Comparison of ENCODE assay signal across 8 mouse cellular contexts in the genomic region with DNA sequence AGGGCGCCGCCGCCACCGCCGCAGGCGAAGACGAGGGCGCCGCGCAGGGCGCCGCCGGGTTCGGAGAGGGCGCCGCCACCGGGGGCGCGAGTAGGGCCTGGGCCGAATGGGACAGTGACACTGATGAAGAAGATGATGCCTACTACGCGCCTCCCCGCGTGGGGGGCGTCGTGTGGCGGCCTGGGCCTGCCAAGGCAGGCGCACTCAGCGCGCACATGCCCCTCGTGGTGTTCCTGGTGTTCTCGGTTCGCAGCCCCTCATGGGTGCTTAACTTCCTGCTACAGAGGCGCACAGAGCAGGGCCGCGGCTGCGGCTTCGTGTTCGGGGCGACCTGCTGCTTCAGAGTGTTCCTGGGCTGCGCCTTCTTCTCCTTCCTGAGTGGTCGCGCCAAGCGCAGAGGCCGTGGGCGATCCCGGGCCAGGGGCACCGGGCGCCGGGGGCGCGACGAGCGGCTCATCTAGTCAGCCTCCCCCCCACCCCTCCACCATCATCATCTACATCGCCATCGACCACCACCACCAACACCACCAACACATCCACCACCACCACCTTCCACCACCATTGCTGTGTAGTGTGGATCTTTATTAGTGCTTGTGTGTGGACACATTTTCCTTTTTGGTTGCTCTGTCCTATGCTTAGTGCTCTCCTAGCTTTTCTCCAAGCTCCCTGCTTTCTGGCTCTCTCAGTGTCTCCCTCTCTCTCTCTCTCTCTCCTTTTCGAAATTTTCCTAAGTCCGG. TPM values are rescaled to one million over a fixed set of nuclear protein-coding genes. Genes with fewer than 3 reads are reported as not detected.
A peak's percentile ranks its signal among the peaks of the same experiment; 100 is the strongest.
DNase-seq lines count a peak whose midpoint lies in the region; ATAC-seq and TF ChIP-seq lines count a peak whose summit lies in the region.

No protein-coding gene starts in this region.

- H3K9me3 ChIP-seq in heart, postnatal 0 days (replicated peaks; ENCODE audit: control insufficient read depth, low read length) = no peaks in the 10 kb centered on the region
- 0 out of 2 replicates have a peak, but pooled peaks cover 12% of the 10 kb centered on the region for H3K9me3 ChIP-seq in limb, embryonic 12.5 days
- H3K9me3 ChIP-seq in midbrain, embryonic 16.5 days (replicated peaks; ENCODE audit: control insufficient read depth, low read length, poor library complexity, severe bottlenecking) = no peaks in the 10 kb centered on the region; the same call in 1 of the 2 replicates

- WGBS in heart, postnatal 0 days = 43% methylated on average over 51 of the region's 58 CpGs
- 49% methylated on average over 54 of the region's 58 CpGs for WGBS in limb, embryonic 12.5 days
- 29% methylated on average over 42 of the region's 58 CpGs for WGBS in midbrain, embryonic 16.5 days

- peaks cover 21% of the 10 kb centered on the region for H3K4me1 ChIP-seq in heart, postnatal 0 days (ENCODE audit: control insufficient read depth, insufficient read depth)
- H3K4me1 ChIP-seq in limb, embryonic 12.5 days (replicated peaks) = peaks cover 42% of the 10 kb centered on the region
- H3K4me1 ChIP-seq in midbrain, embryonic 16.5 days (ENCODE audit: control insufficient read depth, insufficient read depth, low read length) = peaks cover 42% of the 10 kb centered on the region

- DNase-seq in adrenal gland, adult 18-20 months (ENCODE audit: low spot score in 2 of 2) = peak; percentile 39 to 51
- DNase-seq in adrenal gland, adult 8-10 months = no peak
- peak; percentile 35 to 39 for DNase-seq in CD8-positive naive resting alpha-beta T cell, adult 2 months (ENCODE audit: low read depth in 2 of 2, low spot score in 2 of 2)
- peak; percentile 53 for DNase-seq in cerebellum, adult 9-10 months
- DNase-seq in heart, postnatal 0 days (ENCODE audit: low spot score) = no peak
- peak; percentile 39 to 56 for DNase-seq in thymus, postnatal 10 days (ENCODE audit: low spot score in 2 of 2)

- no peaks in the 10 kb centered on the region for H3K36me3 ChIP-seq in heart, postnatal 0 days (replicated peaks; ENCODE audit: control insufficient read depth, insufficient read depth, low read length)
- H3K36me3 ChIP-seq in limb, embryonic 12.5 days = peaks cover 12% of the 10 kb centered on the region; the same call in 1 of the 2 replicates
- no peaks in the 10 kb centered on the region for H3K36me3 ChIP-seq in midbrain, embryonic 16.5 days (ENCODE audit: control insufficient read depth, insufficient read depth, low read length)

- peak overlapping the region; percentile 78 for H3K4me2 ChIP-seq in heart, postnatal 0 days (ENCODE audit: low read depth, low read length)
- peak overlapping the region; percentile 69 for H3K4me2 ChIP-seq in limb, embryonic 12.5 days
- H3K4me2 ChIP-seq in midbrain, embryonic 16.5 days (ENCODE audit: low read length) = peak overlapping the region; percentile 83

- no peak; the same call in 1 of the 2 replicates for TF ChIP-seq CTCF in heart, postnatal 0 days (IDR thresholded peaks at IDR 0.05; ENCODE audit: low read depth)

- H3K27ac ChIP-seq in heart, postnatal 0 days (ENCODE audit: low read depth) = peak overlapping the region; percentile 100
- H3K27ac ChIP-seq in limb, embryonic 12.5 days = peak overlapping the region; percentile 100
- peak overlapping the region; percentile 99 for H3K27ac ChIP-seq in midbrain, embryonic 16.5 days (ENCODE audit: low read length)

- no peak for ATAC-seq in heart, postnatal 0 days (ENCODE audit: insufficient read depth, low read depth)
- peak; percentile 65 for ATAC-seq in limb, embryonic 12.5 days (ENCODE audit: insufficient number of reproducible peaks, insufficient read depth, low FRiP score, low TSS enrichment, low read depth)
- ATAC-seq in midbrain, embryonic 16.5 days = peak; percentile 65

- H3K4me3 ChIP-seq in heart, postnatal 0 days (ENCODE audit: low read depth, low read length) = peak overlapping the region; percentile 100
- H3K4me3 ChIP-seq in limb, embryonic 12.5 days (replicated peaks) = peak overlapping the region; percentile 98
- peak overlapping the region; percentile 98 for H3K4me3 ChIP-seq in midbrain, embryonic 16.5 days (ENCODE audit: low read depth, low read length)

- peak overlapping the region; percentile 100 for H3K9ac ChIP-seq in heart, postnatal 0 days (replicated peaks; ENCODE audit: low read depth, low read length)
- H3K9ac ChIP-seq in limb, embryonic 12.5 days (replicated peaks) = peak overlapping the region; percentile 100
- peak overlapping the region; percentile 100 for H3K9ac ChIP-seq in midbrain, embryonic 16.5 days (ENCODE audit: low read depth, low read length)

- TF ChIP-seq EP300 in heart, postnatal 0 days (IDR thresholded peaks at IDR 0.05; ENCODE audit: low read depth) = no peak

- H3K27me3 ChIP-seq in heart, postnatal 0 days (ENCODE audit: control insufficient read depth, insufficient read depth, low read length) = no peaks in the 10 kb centered on the region
- no peaks in the 10 kb centered on the region for H3K27me3 ChIP-seq in limb, embryonic 12.5 days
- H3K27me3 ChIP-seq in midbrain, embryonic 16.5 days (ENCODE audit: control insufficient read depth, insufficient read depth, low read depth, low read length) = no peaks in the 10 kb centered on the region

RNA-seq across cellular contexts. Expression of a gene that starts 17.4 kb away (rescaled TPM):
- total RNA-seq in adrenal gland, adult 18-20 months (2021) = 1 to 10 TPM; 1.3 to 1.7 TPM
- total RNA-seq in adrenal gland, adult 8-10 months (2022) = 1 to 10 TPM; 1.6 to 2.7 (median 2.3) TPM
- total RNA-seq in heart, postnatal 0 days (2014; rRNA removed; ENCODE audit: low replicate concordance) = not detected in 2 replicates
- polyA plus RNA-seq in heart, postnatal 0 days (2015; fragmentation: Nextera tagmentation; extraction: Ambion mirVana) = 11.3 and 15.8 TPM in 2 replicates
- polyA plus RNA-seq in limb, embryonic 12.5 days (2016; fragmentation: Nextera tagmentation; extraction: Ambion mirVana) = 19.9 and 22.9 TPM in 2 replicates
- 11.1 and 15.0 TPM in 2 replicates for polyA plus RNA-seq in midbrain, embryonic 16.5 days (2015; fragmentation: Nextera tagmentation; extraction: Ambion mirVana)

RNA-seq across cellular contexts. Expression of a gene that starts 45.0 kb away (rescaled TPM):
- 1,000 to 10,000 TPM; 2,555 to 2,708 TPM for total RNA-seq in adrenal gland, adult 18-20 months (2021)
- 1,000 to 10,000 TPM; 2,052 to 2,625 (median 2,313) TPM for total RNA-seq in adrenal gland, adult 8-10 months (2022)
- total RNA-seq in heart, postnatal 0 days (2014; rRNA removed; ENCODE audit: low replicate concordance) = 1,131 and 1,208 TPM in 2 replicates
- 1,263 and 1,283 TPM in 2 replicates for polyA plus RNA-seq in heart, postnatal 0 days (2015; fragmentation: Nextera tagmentation; extraction: Ambion mirVana)
- polyA plus RNA-seq in limb, embryonic 12.5 days (2016; fragmentation: Nextera tagmentation; extraction: Ambion mirVana) = 1,822 and 1,905 TPM in 2 replicates
- polyA plus RNA-seq in midbrain, embryonic 16.5 days (2015; fragmentation: Nextera tagmentation; extraction: Ambion mirVana) = 1,445 and 1,454 TPM in 2 replicates

Comparison
In these comparisons a context has a peak if more than half of its experiments do, and no peak if none do; other contexts are left out.
1. DNase-seq: peak in adrenal gland, adult 18-20 months (2 of 2), CD8-positive naive resting alpha-beta T cell, adult 2 months (2 of 2), cerebellum, adult 9-10 months (single experiment) and thymus, postnatal 10 days (2 of 2); none in adrenal gland, adult 8-10 months (single experiment) and heart, postnatal 0 days (single experiment).
2. Peak in every context shown above with its lines, with median percentiles within 50 percentile points of each other: H3K27ac ChIP-seq, H3K4me2 ChIP-seq, H3K4me3 ChIP-seq and H3K9ac ChIP-seq.